Mouse (Mus musculus): Measurements from ENCODE around the gene Batf3.

DNA sequence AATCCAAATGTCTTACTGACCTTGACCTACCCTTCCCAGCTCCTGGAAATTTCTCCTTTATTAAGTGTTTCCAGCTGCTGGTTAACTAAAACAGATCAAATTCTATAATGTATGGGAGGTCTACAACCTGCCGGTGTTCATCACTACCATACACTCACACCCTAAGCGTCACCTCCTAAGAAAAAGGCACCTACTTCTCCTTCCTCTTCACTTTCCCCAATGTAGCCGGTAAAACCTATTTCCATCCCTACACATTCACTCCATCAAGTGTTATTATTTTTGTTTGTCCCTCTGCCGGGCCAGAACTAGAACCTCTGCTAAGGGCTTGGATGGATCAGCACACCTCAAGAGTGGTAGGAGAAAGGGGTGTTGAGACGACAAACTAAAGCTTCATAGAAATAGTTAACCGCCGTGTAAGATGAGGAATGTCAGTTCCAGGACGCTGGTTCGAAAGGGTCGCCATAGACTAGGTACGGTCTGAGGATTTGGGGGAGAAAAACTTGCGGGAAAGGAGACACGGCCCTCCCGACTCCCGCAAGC is 35.3 kb upstream of the Batf3 start:
- no peak for TF ChIP-seq CTCF (IDR thresholded peaks at IDR 0.05; ENCODE audit: extremely low read depth, insufficient read depth, low read length)
- TF ChIP-seq POLR2A (IDR thresholded peaks at IDR 0.05; ENCODE audit: extremely low read depth, insufficient read depth, low read length) = no peak

Measured in cortical plate, adult 2 months (tissue).